In genomic region chr8:116268685-116269084, GRCm38 (mm10) we compare ENCODE assay signal across 15 mouse cellular contexts.
"Had no signal": no experiment of that assay in that cellular context is flagged by ENCODE, and none has a peak within 500 bp of the region (broad histone marks: within the 10 kb centered on the region; RNA-seq: fewer than 3 reads in every experiment).

No protein-coding gene starts in this region.

- H3K9me3 ChIP-seq: heart, embryonic 10.5 days; heart, embryonic 12.5 days; hindbrain, embryonic 12.5 days; kidney, embryonic 15.5 days; liver, embryonic 13.5 days had no signal

- H3K4me2 ChIP-seq: heart, embryonic 12.5 days; hindbrain, embryonic 12.5 days; hindbrain, embryonic 14.5 days; kidney, embryonic 15.5 days; limb, embryonic 12.5 days; liver, embryonic 11.5 days; liver, embryonic 13.5 days had no signal

- ATAC-seq: hindbrain, embryonic 16.5 days; intestine, embryonic 16.5 days had no signal

- DNase-seq: liver; liver, embryonic 13.5 days had no signal

- H3K27me3 ChIP-seq: heart, embryonic 12.5 days; hindbrain, embryonic 12.5 days; kidney, embryonic 15.5 days; limb, embryonic 12.5 days; liver, embryonic 13.5 days had no signal

- H3K4me1 ChIP-seq: heart, embryonic 10.5 days; hindbrain, embryonic 10.5 days; hindbrain, embryonic 12.5 days; liver, embryonic 13.5 days had no signal

- H3K36me3 ChIP-seq: heart, embryonic 10.5 days; heart, embryonic 12.5 days; hindbrain, embryonic 10.5 days; hindbrain, embryonic 12.5 days; kidney, embryonic 15.5 days; limb, embryonic 12.5 days; liver, embryonic 13.5 days had no signal

- H3K9ac ChIP-seq: heart, embryonic 12.5 days; hindbrain, embryonic 12.5 days; hindbrain, embryonic 14.5 days; kidney, embryonic 15.5 days; limb, embryonic 12.5 days; liver, embryonic 13.5 days had no signal

- H3K4me3 ChIP-seq: gastrocnemius, adult 2 months; heart, embryonic 10.5 days; heart, embryonic 12.5 days; hindbrain, embryonic 10.5 days; hindbrain, embryonic 12.5 days; kidney, embryonic 15.5 days; layer of hippocampus, adult 2 months; limb, embryonic 12.5 days; liver, embryonic 13.5 days had no signal

- H3K27ac ChIP-seq: gastrocnemius, adult 2 months; hindbrain, embryonic 10.5 days; hindbrain, embryonic 12.5 days; hindbrain, embryonic 14.5 days; kidney, embryonic 15.5 days; kidney, postnatal 0 days; layer of hippocampus, adult 2 months; limb, embryonic 12.5 days; liver, embryonic 13.5 days had no signal
